Comparison of ENCODE assay signal across 16 mouse cellular contexts in genomic region chr3:21942912-21943311, GRCm38 (mm10).
"Had no signal": no experiment of that assay in that cellular context is flagged by ENCODE, and none has a peak within 500 bp of the region (broad histone marks: within the 10 kb centered on the region; RNA-seq: fewer than 3 reads in every experiment).

No protein-coding gene starts in this region.

- H3K36me3 ChIP-seq: limb, embryonic 15.5 days; liver, embryonic 12.5 days; midbrain, embryonic 10.5 days; neural tube, embryonic 12.5 days had no signal

- ATAC-seq: liver, embryonic 12.5 days had no signal

- H3K27ac ChIP-seq: kidney, postnatal 0 days; limb, embryonic 15.5 days; liver, embryonic 12.5 days; midbrain, embryonic 10.5 days; neural tube, embryonic 12.5 days; stomach, postnatal 0 days had no signal

- H3K9me3 ChIP-seq: limb, embryonic 15.5 days; liver, embryonic 12.5 days; midbrain, embryonic 10.5 days; neural tube, embryonic 12.5 days had no signal

- H3K27me3 ChIP-seq: limb, embryonic 15.5 days; liver, embryonic 12.5 days; neural tube, embryonic 12.5 days had no signal

- H3K4me3 ChIP-seq: limb, embryonic 15.5 days; liver, embryonic 12.5 days; midbrain, embryonic 10.5 days; myocyte; neural tube, embryonic 12.5 days had no signal

- DNase-seq: kidney, adult 9 months; kidney, postnatal 36 days; layer of hippocampus, adult 9-11 months; layer of hippocampus, postnatal 36 days; lung, embryonic 14.5 days; lung, postnatal 10 days; lung, postnatal 4 days; midbrain, embryonic 14.5 days; right cerebral cortex, postnatal 14 days had no signal
